Mouse (Mus musculus): ENCODE measurements around the gene H2-M10.5. TPM values are rescaled to one million over a fixed set of nuclear protein-coding genes. Genes with fewer than 3 reads are reported as not detected.
"Not testable (repeated sequence)": the region's sequence is repeated elsewhere in the genome, so short reads cannot be mapped to it uniquely, and the experiment has no call there.

Gene H2-M10.5
- not detected for total RNA-seq (2018; cell fraction: chromatin; rRNA removed)
- total RNA-seq (2018; cell fraction: cytosol; rRNA removed): not detected
- total RNA-seq (2018; cell fraction: nucleus; rRNA removed): not detected
- polyA plus RNA-seq (2018): not detected in 3 replicates

GRCm38 (mm10) chr17:36772610-36773009 is at the start of gene H2-M10.5:
Gene H2-M10.5, plus strand, starts transcription at chr17:36772910.
- 96% methylated on average over 2 of the region's 2 CpGs for WGBS (ENCODE audit: missing documents)
- H3K79me2 ChIP-seq (ENCODE audit: inconsistent target); H3K36me3 ChIP-seq (ENCODE audit: inconsistent target); H3K4me3 ChIP-seq (ENCODE audit: inconsistent target); H3K27ac ChIP-seq: not testable (repeated sequence)

GRCm38 (mm10) chr17:36726046-36726445 is 46.7 kb upstream of the H2-M10.5 start:
- Histone ChIP-seq H3K27ac (no peak overlapping the region), H3K4me3 (ENCODE audit: inconsistent target) (no peak overlapping the region), H3K36me3 (ENCODE audit: inconsistent target) (no peaks in the 10 kb centered on the region), H3K79me2 (ENCODE audit: inconsistent target) (no peaks in the 10 kb centered on the region)
- 21% methylated on average over 2 of the region's 2 CpGs for WGBS (ENCODE audit: missing documents)

GRCm38 (mm10) chr17:36763816-36764215 is 8.9 kb upstream of the H2-M10.5 start:
- Histone ChIP-seq H3K4me3 (ENCODE audit: inconsistent target) (no peak overlapping the region), H3K79me2 (ENCODE audit: inconsistent target) (no peaks in the 10 kb centered on the region), H3K27ac (no peak overlapping the region), H3K36me3 (ENCODE audit: inconsistent target) (no peaks in the 10 kb centered on the region)
- WGBS (ENCODE audit: missing documents): 57% methylated on average over 2 of the region's 2 CpGs

GRCm38 (mm10) chr17:36764244-36764643 is 8.5 kb upstream of the H2-M10.5 start:
- H3K27ac ChIP-seq; H3K36me3 ChIP-seq (ENCODE audit: inconsistent target); H3K4me3 ChIP-seq (ENCODE audit: inconsistent target); H3K79me2 ChIP-seq (ENCODE audit: inconsistent target): not testable (repeated sequence)
- 16% methylated on average over 2 of the region's 2 CpGs for WGBS (ENCODE audit: missing documents)

GRCm38 (mm10) chr17:36765403-36765802 is 7.3 kb upstream of the H2-M10.5 start:
- 83% methylated on average over 2 of the region's 2 CpGs for WGBS (ENCODE audit: missing documents)
- not testable (repeated sequence) for H3K79me2 ChIP-seq (ENCODE audit: inconsistent target); H3K4me3 ChIP-seq (ENCODE audit: inconsistent target); H3K27ac ChIP-seq; H3K36me3 ChIP-seq (ENCODE audit: inconsistent target)

- H3K4me3 ChIP-seq (ENCODE audit: inconsistent target): no peak overlapping the region
- H3K27ac ChIP-seq: no peak overlapping the region
- no peaks in the 10 kb centered on the region for H3K79me2 ChIP-seq (ENCODE audit: inconsistent target)
- H3K36me3 ChIP-seq (ENCODE audit: inconsistent target): no peaks in the 10 kb centered on the region
- 70% methylated on average over 3 of the region's 3 CpGs for WGBS (ENCODE audit: missing documents)
Observed at GRCm38 (mm10) chr17:36781533-36781932, 8.8 kb downstream of the H2-M10.5 start.

GRCm38 (mm10) chr17:36786483-36786886 is 13.8 kb downstream of the H2-M10.5 start:
- H3K79me2 ChIP-seq (ENCODE audit: inconsistent target); H3K4me3 ChIP-seq (ENCODE audit: inconsistent target); H3K36me3 ChIP-seq (ENCODE audit: inconsistent target); H3K27ac ChIP-seq: not testable (repeated sequence)
- WGBS (ENCODE audit: missing documents): 67% methylated on average over 1 of the region's 1 CpGs

- H3K79me2 ChIP-seq (ENCODE audit: inconsistent target): no peaks in the 10 kb centered on the region
- WGBS (ENCODE audit: missing documents): 77% methylated on average over 2 of the region's 2 CpGs
- H3K4me3 ChIP-seq (ENCODE audit: inconsistent target): no peak overlapping the region
- no peaks in the 10 kb centered on the region for H3K36me3 ChIP-seq (ENCODE audit: inconsistent target)
- no peak overlapping the region for H3K27ac ChIP-seq
Observed at GRCm38 (mm10) chr17:36788351-36788750, 15.6 kb downstream of the H2-M10.5 start.

GRCm38 (mm10) chr17:36788801-36789200 is 16.1 kb downstream of the H2-M10.5 start:
- not testable (repeated sequence) for H3K4me3 ChIP-seq (ENCODE audit: inconsistent target); H3K79me2 ChIP-seq (ENCODE audit: inconsistent target); H3K27ac ChIP-seq; H3K36me3 ChIP-seq (ENCODE audit: inconsistent target)

GRCm38 (mm10) chr17:36799493-36799892 is 26.8 kb downstream of the H2-M10.5 start:
- Histone ChIP-seq H3K79me2 (ENCODE audit: inconsistent target) (no peaks in the 10 kb centered on the region), H3K27ac (no peak overlapping the region), H3K4me3 (ENCODE audit: inconsistent target) (no peak overlapping the region), H3K36me3 (ENCODE audit: inconsistent target) (no peaks in the 10 kb centered on the region)
- WGBS (ENCODE audit: missing documents): 92% methylated on average over 6 of the region's 10 CpGs

GRCm38 (mm10) chr17:36799921-36800462 is 27.3 kb downstream of the H2-M10.5 start:
- H3K27ac ChIP-seq; H3K36me3 ChIP-seq (ENCODE audit: inconsistent target); H3K4me3 ChIP-seq (ENCODE audit: inconsistent target); H3K79me2 ChIP-seq (ENCODE audit: inconsistent target): not testable (repeated sequence)
- WGBS (ENCODE audit: missing documents): 92% methylated on average over 3 of the region's 4 CpGs

- no peaks in the 10 kb centered on the region for H3K36me3 ChIP-seq (ENCODE audit: inconsistent target)
- no peak within 1 kb of the TSS for H3K4me3 ChIP-seq (ENCODE audit: inconsistent target)
- no peaks in the 10 kb centered on the region for H3K79me2 ChIP-seq (ENCODE audit: inconsistent target)
- no peak within 1 kb of the TSS for H3K27ac ChIP-seq
Observed at GRCm38 (mm10) chr17:36811871-36812270, 39.2 kb downstream of the H2-M10.5 start, which contains the start of gene H2-M10.6. Gene H2-M10.6, plus strand, starts transcription at chr17:36812171.

- H3K27ac ChIP-seq: no peak overlapping the region
- no peak overlapping the region for H3K4me3 ChIP-seq (ENCODE audit: inconsistent target)
- no peaks in the 10 kb centered on the region for H3K79me2 ChIP-seq (ENCODE audit: inconsistent target)
- no peaks in the 10 kb centered on the region for H3K36me3 ChIP-seq (ENCODE audit: inconsistent target)
Observed at GRCm38 (mm10) chr17:36824005-36824404, 51.3 kb downstream of the H2-M10.5 start.

GRCm38 (mm10) chr17:36825525-36825924 is 52.8 kb downstream of the H2-M10.5 start:
- no peaks in the 10 kb centered on the region for H3K36me3 ChIP-seq (ENCODE audit: inconsistent target)
- H3K79me2 ChIP-seq (ENCODE audit: inconsistent target): no peaks in the 10 kb centered on the region
- 16% methylated on average over 4 of the region's 4 CpGs for WGBS (ENCODE audit: missing documents)
- no peak overlapping the region for H3K27ac ChIP-seq
- H3K4me3 ChIP-seq (ENCODE audit: inconsistent target): no peak overlapping the region
